Mouse (Mus musculus) c-Kit-positive CD71-negative TER-119-negative erythroid progenitor cells, embryonic 14.5 days (primary cell): Measurements from ENCODE around the gene Klra1.
"Not testable (repeated sequence)": the region's sequence is repeated elsewhere in the genome, so short reads cannot be mapped to it uniquely, and the experiment has no call there.

ENCODE experiments used
- DNase-seq: peaks from one replicate; pipeline ENCODE4 v3.0.0-alpha.2; 2013; ENCODE audit warnings: low read depth

Gene Klra1

DNA sequence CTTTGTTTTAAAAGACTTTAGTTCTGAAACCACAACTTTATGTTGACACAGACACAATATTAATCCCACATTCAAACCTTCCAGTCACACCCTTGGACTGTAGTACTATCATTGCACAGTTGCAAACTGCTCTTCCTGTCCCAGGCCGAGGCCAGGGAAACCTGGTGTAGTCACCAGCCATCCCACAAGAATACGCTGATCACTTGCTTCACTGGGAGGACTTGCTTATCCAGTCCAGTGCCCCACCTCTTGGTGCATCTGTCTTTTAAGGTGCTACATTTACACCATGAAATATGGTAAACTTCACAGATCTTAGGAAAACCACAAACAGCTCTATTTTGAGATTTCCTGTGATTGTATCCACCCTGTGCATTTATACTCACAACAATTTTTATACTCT is at the start of gene Klra1:
Gene Klra1, minus strand, starts transcription at position 125 of the 400 bp plus-strand sequence.
- DNase-seq = no peak

DNA sequence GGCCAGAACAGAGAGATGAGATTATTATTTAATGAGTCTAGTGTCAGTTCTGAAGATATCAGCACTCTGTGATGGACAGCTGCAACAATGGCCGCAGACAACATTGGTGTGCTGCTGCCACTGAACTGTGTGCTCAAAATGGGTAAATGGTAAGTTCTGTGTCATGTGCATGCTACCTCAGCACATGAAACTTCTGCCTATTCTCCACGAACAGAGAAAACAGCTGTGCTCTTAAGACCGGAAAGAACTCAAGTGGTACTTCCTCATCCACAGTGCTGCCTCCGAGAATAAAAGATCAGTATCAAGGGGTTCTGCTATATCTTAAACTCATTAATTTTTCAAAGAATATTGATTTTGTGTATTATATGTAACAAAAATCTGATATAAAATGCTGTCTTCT is 42.8 kb upstream of the Klra1 start:
- no peak for DNase-seq

GRCm38 (mm10) chr6:130419158-130419557 is 32.5 kb upstream of the Klra1 start:
- no peak for DNase-seq

- DNase-seq = no peak
Measured at GRCm38 (mm10) chr6:130404882-130405281, 18.2 kb upstream of the Klra1 start.

- DNase-seq = no peak
Measured at GRCm38 (mm10) chr6:130385803-130386202, 871 bp downstream of the Klra1 start.

DNA sequence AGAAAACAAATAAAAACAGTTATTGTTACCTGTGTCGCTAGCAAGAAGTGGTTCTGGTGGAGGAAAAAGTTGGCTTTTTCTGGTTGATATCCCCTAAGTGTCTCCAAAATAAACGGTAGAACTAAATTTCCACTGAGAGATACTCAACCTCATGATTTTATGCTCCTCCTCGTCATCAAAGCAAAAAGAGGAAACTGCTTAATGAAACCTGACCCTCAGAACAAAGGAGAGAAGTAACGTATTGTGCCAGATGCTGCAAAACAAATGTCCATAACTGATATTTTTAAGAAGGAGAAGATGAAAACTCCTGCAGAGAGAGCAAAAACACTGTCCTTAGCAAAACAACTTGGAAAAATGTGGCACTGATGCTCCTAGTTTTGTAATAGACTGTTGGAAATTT is 4.3 kb downstream of the Klra1 start:
- DNase-seq = no peak

DNA sequence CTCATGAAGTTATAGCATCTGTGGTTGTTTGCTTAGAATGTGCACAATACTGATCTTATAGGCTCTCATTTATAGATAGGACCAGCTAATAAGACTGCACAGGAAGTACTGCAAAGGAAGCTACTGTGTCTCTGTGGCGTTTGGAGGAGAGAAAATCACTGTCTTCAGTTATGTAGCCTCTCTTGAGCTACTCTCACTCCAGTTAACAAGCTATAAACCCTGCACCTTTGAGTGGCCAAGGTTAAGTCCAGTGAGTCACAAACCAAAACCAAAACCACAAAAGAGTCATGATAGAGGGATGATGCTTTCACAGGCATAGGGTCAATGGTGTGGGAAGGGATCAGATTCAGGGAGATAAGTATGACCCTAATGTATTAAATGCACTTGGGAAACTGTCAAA is 41.3 kb downstream of the Klra1 start:
- not testable (repeated sequence) for DNase-seq

DNA sequence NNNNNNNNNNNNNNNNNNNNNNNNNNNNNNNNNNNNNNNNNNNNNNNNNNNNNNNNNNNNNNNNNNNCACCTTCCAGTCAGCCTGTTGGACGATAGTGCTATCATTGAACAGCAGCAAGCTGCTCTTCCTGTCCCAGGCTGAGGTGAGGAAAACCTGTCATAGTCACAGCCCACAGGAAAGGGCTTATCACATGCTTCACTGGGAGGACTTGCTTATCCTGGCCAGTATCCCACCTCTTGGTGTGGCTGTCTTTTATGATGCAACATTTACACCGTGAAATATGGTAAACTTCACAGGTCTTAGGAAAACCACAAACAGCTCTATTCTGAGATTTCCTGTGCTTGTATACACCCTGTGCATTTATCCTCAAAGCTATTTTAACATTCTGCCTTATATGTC is 44.7 kb downstream of the Klra1 start:
- not testable (repeated sequence) for DNase-seq

DNA sequence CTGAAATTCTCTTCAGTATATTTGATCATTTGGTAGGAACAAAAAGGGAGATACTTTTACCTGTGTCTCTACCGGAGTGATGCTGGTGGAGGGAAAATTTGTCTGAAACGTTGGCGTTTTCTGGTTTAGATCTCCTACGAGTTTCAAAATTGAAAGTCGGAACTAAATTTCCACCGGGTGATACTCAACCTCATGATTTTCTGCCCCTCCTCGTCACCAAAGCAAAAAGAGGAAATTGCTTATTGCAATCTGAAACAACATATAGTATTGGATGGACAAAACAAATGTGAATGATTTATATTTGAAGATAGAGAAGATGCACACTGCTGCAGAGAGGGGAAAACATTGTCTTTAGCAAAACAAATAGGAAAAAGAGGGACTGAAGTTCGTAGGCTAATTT is 49.3 kb downstream of the Klra1 start, which contains the start of gene Klra3:
Gene Klra3, minus strand, starts transcription at position 164 of the 400 bp plus-strand sequence.
- no peak for DNase-seq
